Mouse (Mus musculus) olfactory bulb, adult 2 months (tissue): ENCODE measurements at regions not wholly inside any gene's neighbourhood (a gene's known extent, or its start where the extent isn't known, plus 50 kb on each side); places are given as distances from the start of the nearest gene placed in this dataset.

Experiments used
- CTCF ChIP-seq: fragments of 200-500 bp; IDR thresholded peaks from 2 replicates; pipeline ENCODE4 v1.5.1; 2012; ENCODE audit warnings: low read depth, mild to moderate bottlenecking, low read length, moderate library complexity; ENCODE audit not compliant: insufficient read depth
- POLR2A ChIP-seq: fragments of 200-500 bp; IDR thresholded peaks from 2 replicates; pipeline ENCODE4 v1.6.1; 2012; ENCODE audit warnings: mild to moderate bottlenecking, low read depth, low read length, moderate library complexity; ENCODE audit not compliant: insufficient read depth

- TF ChIP-seq CTCF (no peak), POLR2A (no peak)
Observed at GRCm38 (mm10) chr4:69611681-69612300, 657.6 kb upstream of the Brinp1 start.
